Mouse (Mus musculus): ENCODE results near the gene Pkp4.

DNA sequence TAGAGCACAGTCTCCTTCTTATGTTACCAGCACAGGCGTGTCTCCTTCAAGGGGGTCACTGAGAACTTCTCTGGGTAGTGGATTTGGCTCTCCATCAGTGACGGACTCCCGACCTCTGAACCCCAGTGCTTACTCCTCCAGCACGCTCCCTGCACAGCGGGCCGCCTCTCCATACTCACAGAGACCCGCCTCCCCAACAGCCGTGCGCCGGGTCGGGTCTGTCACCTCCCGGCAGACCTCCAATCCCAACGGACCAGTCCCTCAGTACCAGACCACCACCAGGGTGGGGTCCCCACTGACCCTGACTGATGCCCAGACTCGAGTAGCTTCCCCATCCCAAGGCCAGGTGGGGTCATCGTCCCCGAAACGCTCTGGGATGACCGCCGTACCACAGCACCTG, 147.4 kb downstream of the Pkp4 start:
- TF ChIP-seq EP300 (IDR thresholded peaks at IDR 0.05; ENCODE audit: low read depth) = no peak
- TF ChIP-seq CTCF (IDR thresholded peaks at IDR 0.05; ENCODE audit: low read depth) = no peak
